Mouse (Mus musculus): ENCODE measurements at regions not wholly inside any gene's neighbourhood (a gene's known extent, or its start where the extent isn't known, plus 50 kb on each side); places are given as distances from the start of the nearest gene placed in this dataset.

- no peak for TF ChIP-seq CTCF (conservative IDR thresholded peaks at IDR 0.05; ENCODE audit: insufficient read depth, insufficient read length, low read depth, low read length)
- no peak for TF ChIP-seq POLR2A (IDR thresholded peaks at IDR 0.05; ENCODE audit: low read depth, low read length)
Measured at GRCm38 (mm10) chr2:48665103-48665502, 148.8 kb upstream of the Acvr2a start.
